Mouse (Mus musculus) layer of hippocampus, postnatal 14 days (tissue): ENCODE measurements around the gene Mknk2. TPM values are rescaled to one million over a fixed set of nuclear protein-coding genes. Genes with fewer than 3 reads are reported as not detected.

Experiments
- total RNA-seq, 2 experiments: library from RNA; stranded (reverse); gene quantifications; 2 replicates each; pipeline ENCODE4 v1.2.3; 2021

The Mknk2 gene
- total RNA-seq, 2 experiments from 2014 or later, result 50.5 to 51.5 TPM

Other genes starting within 250 kb of the Mknk2 start
- 10 to 100 TPM; 33.3 to 35.0 TPM for gene Tcf3, start 244.5 kb downstream of the Mknk2 start, total RNA-seq
- not detected for gene Onecut3, start 183.3 kb downstream of the Mknk2 start, total RNA-seq
- under 1 TPM; 0.21 TPM for gene Atp8b3, start 139.0 kb downstream of the Mknk2 start, total RNA-seq
- gene Rexo1, start 116.6 kb downstream of the Mknk2 start, total RNA-seq, result 10 to 100 TPM; 47.0 to 50.5 TPM
- gene Klf16, start 100.8 kb downstream of the Mknk2 start, total RNA-seq, result 10 to 100 TPM; 40.1 to 44.3 TPM
- gene Abhd17a, start 87.8 kb downstream of the Mknk2 start, total RNA-seq, result 100 to 1,000 TPM; 189 to 197 TPM
- 10 to 100 TPM; 38.5 to 40.7 TPM for gene Scamp4, start 75.2 kb downstream of the Mknk2 start, total RNA-seq
- gene Adat3, start 75.2 kb downstream of the Mknk2 start, total RNA-seq, result 1 to 10 TPM; 2.3 to 2.8 TPM
- 1 to 10 TPM; 2.5 to 2.8 TPM for gene Gm49322, start 72.1 kb downstream of the Mknk2 start, total RNA-seq
- gene Csnk1g2, start 55.3 kb downstream of the Mknk2 start, total RNA-seq, result 100 to 1,000 TPM; 176 to 180 TPM
- 10 to 100 TPM; 90.2 to 94.4 TPM for gene Btbd2, start 21.0 kb downstream of the Mknk2 start, total RNA-seq
- 10 to 100 TPM; 16.1 to 19.0 TPM for gene Mob3a, start 23.9 kb upstream of the Mknk2 start, total RNA-seq
- 10 to 100 TPM; 44.8 to 54.7 TPM for gene Izumo4, start 24.1 kb upstream of the Mknk2 start, total RNA-seq
- gene Ap3d1, start 64.2 kb upstream of the Mknk2 start, total RNA-seq, result 100 to 1,000 TPM; 137 to 144 TPM
- gene Dot1l, start 77.1 kb upstream of the Mknk2 start, total RNA-seq, result 10 to 100 TPM; 60.6 to 62.2 TPM
- 10 to 100 TPM; 41.0 to 45.9 TPM for gene Sf3a2, start 120.1 kb upstream of the Mknk2 start, total RNA-seq
- gene Plekhj1, start 120.5 kb upstream of the Mknk2 start, total RNA-seq, result 10 to 100 TPM; 57.1 to 57.8 TPM
- gene Amh, start 127.1 kb upstream of the Mknk2 start, total RNA-seq, result 1 to 10 TPM; 2.4 to 2.9 TPM
- gene Jsrp1, start 135.4 kb upstream of the Mknk2 start, total RNA-seq, result 1 to 10 TPM; 2.1 to 2.6 TPM
- gene Oaz1, start 148.5 kb upstream of the Mknk2 start, total RNA-seq, result 100 to 1,000 TPM; 429 to 450 TPM
- 10 to 100 TPM; 32.6 to 35.5 TPM for gene Lingo3, start 165.9 kb upstream of the Mknk2 start, total RNA-seq
- gene Lsm7, start 177.1 kb upstream of the Mknk2 start, total RNA-seq, result 10 to 100 TPM; 47.7 to 50.5 TPM
- gene Sppl2b, start 177.2 kb upstream of the Mknk2 start, total RNA-seq, result 10 to 100 TPM; 71.2 to 71.4 TPM
- under 1 TPM; 0.38 to 0.44 TPM for gene Tmprss9, start 193.7 kb upstream of the Mknk2 start, total RNA-seq
- 100 to 1,000 TPM; 161 to 172 TPM for gene Timm13, start 222.9 kb upstream of the Mknk2 start, total RNA-seq
- 10 to 100 TPM; 18.2 to 21.5 TPM for gene Lmnb2, start 240.1 kb upstream of the Mknk2 start, total RNA-seq